Mouse (Mus musculus) liver, embryonic 12.5 days (tissue): ENCODE data around the gene Pias1. TPM values are rescaled to one million over a fixed set of nuclear protein-coding genes. Genes with fewer than 3 reads are reported as not detected.

Source experiments
- ATAC-seq: fragments of 200-750 bp; cut with Nextera tagmentation; 2 replicates; pipeline ENCODE4 v1.8.0; 2017; ENCODE audit warnings: moderate number of reproducible peaks, mild to moderate bottlenecking, moderate library complexity
- H3K27ac ChIP-seq: fragments of 300-500 bp; sonication (generic); 2 replicates; pipeline ENCODE4 v1.5.1; 2016; ENCODE audit warnings: mild to moderate bottlenecking
- H3K27me3 ChIP-seq: fragments of 300-500 bp; sonication (generic); replicated peaks from 2 replicates; pipeline ENCODE4 v1.6.1; 2016; ENCODE audit warnings: mild to moderate bottlenecking, moderate library complexity
- H3K36me3 ChIP-seq: fragments of 300-500 bp; sonication (generic); 2 replicates; pipeline ENCODE4 v1.6.1; 2016; ENCODE audit warnings: mild to moderate bottlenecking, moderate library complexity
- H3K4me1 ChIP-seq: fragments of 300-500 bp; sonication (generic); 2 replicates; pipeline ENCODE4 v1.6.1; 2016
- H3K4me2 ChIP-seq: fragments of 300-500 bp; sonication (generic); 2 replicates; pipeline ENCODE4 v1.6.1; 2016; ENCODE audit warnings: mild to moderate bottlenecking, moderate library complexity
- H3K4me3 ChIP-seq: fragments of 300-500 bp; sonication (generic); 2 replicates; pipeline ENCODE4 v1.5.1; 2016; ENCODE audit warnings: mild to moderate bottlenecking, moderate library complexity
- H3K9ac ChIP-seq: fragments of 300-500 bp; sonication (generic); 2 replicates; pipeline ENCODE4 v1.6.1; 2016; ENCODE audit warnings: mild to moderate bottlenecking, moderate library complexity
- H3K9me3 ChIP-seq: fragments of 300-500 bp; sonication (generic); replicated peaks from 2 replicates; pipeline ENCODE4 v1.6.1; 2016; ENCODE audit warnings: mild to moderate bottlenecking, moderate library complexity
- WGBS: fragments of 180-500 bp; shearing (Covaris S2); methylation state at CpG from one replicate; pipeline ENCODE4 v1.1.7; 2016; ENCODE audit not compliant: insufficient replicate concordance; 5-methylcytosine and 5-hydroxymethylcytosine counted together
- polyA plus RNA-seq: library from polyadenylated mRNA; unstranded; fragments of >200 nt; fragmentation: Nextera tagmentation; extraction: Ambion mirVana; gene quantifications from 2 replicates; pipeline ENCODE4 v1.2.1, GENCODE M21; 2016

Pias1 gene
- polyA plus RNA-seq, 1 experiment from 2014 or later = 31.9 TPM

DNA sequence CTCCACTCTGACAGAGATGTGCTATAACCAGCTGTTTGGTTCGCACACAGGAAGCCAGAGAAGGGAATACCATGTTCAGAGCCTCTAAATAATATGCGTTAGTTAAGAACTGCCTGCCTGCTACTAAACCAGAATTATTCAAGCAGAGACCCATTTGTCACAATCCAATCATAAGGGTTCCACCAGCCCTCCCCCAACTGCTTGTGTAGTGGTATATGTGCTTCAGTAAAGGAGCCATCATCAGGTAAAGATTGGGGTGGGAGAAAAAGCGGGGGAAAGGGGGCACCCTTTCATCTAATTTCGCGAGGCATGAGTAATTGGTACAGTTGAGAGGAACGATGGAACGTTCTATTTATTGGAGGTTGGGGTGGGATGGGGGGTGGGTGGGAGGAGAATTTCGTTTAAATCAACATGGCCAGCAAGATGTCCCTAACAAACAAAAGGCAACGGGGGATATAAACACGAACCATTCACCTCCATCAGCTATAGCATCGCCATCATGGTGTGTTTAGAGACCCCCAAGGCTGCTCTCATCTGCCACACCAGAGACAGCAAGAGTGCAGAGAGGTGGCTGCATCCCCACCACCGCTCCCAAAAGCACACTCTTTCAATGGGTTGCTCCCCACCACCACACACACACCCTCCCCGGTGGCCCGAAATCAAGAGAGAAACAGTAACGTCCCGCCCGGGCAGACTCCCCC is 8.1 kb downstream of the Pias1 start:
- Histone ChIP-seq H3K4me1 (peaks cover 50% of the 10 kb centered on the region), H3K9ac (peak overlapping the region; percentile 97), H3K27me3 (no peaks in the 10 kb centered on the region), H3K9me3 (no peaks in the 10 kb centered on the region), H3K4me2 (peak overlapping the region; percentile 95), H3K27ac (peak overlapping the region; percentile 93), H3K4me3 (peak overlapping the region; percentile 99), H3K36me3 (peaks cover 10% of the 10 kb centered on the region; the same call in 1 of the 2 replicates)
- WGBS = 5% methylated on average over 17 of the region's 17 CpGs
- ATAC-seq = no peak

- WGBS = 75% methylated on average over 4 of the region's 4 CpGs
- Histone ChIP-seq H3K4me3 (no peak overlapping the region), H3K4me2 (no peak overlapping the region), H3K4me1 (peaks cover 58% of the 10 kb centered on the region), H3K27me3 (no peaks in the 10 kb centered on the region), H3K27ac (no peak overlapping the region), H3K9me3 (no peaks in the 10 kb centered on the region), H3K36me3 (peaks cover 10% of the 10 kb centered on the region; the same call in 1 of the 2 replicates), H3K9ac (no peak overlapping the region)
- ATAC-seq = no peak
These were observed 10.6 kb downstream of the Pias1 start for GRCm38 (mm10) chr9:62977152-62977551.

- H3K4me3 ChIP-seq = no peak overlapping the region
- WGBS = 66% methylated on average over 2 of the region's 2 CpGs
- no peaks in the 10 kb centered on the region for H3K9me3 ChIP-seq
- no peak overlapping the region for H3K4me2 ChIP-seq
- H3K27ac ChIP-seq = no peak overlapping the region
- H3K27me3 ChIP-seq = no peaks in the 10 kb centered on the region
- H3K4me1 ChIP-seq = peaks cover 57% of the 10 kb centered on the region
- no peak for ATAC-seq
- H3K36me3 ChIP-seq = peaks cover 10% of the 10 kb centered on the region; the same call in 1 of the 2 replicates
- H3K9ac ChIP-seq = no peak overlapping the region
These were observed 11.9 kb downstream of the Pias1 start for GRCm38 (mm10) chr9:62975830-62976229.

- H3K27ac ChIP-seq = no peak overlapping the region
- peaks cover 10% of the 10 kb centered on the region; the same call in 1 of the 2 replicates for H3K36me3 ChIP-seq
- H3K4me1 ChIP-seq = peaks cover 51% of the 10 kb centered on the region
- no peaks in the 10 kb centered on the region for H3K9me3 ChIP-seq
- H3K4me3 ChIP-seq = no peak overlapping the region
- H3K9ac ChIP-seq = no peak overlapping the region
- H3K4me2 ChIP-seq = no peak overlapping the region
- H3K27me3 ChIP-seq = no peaks in the 10 kb centered on the region
- ATAC-seq = no peak
- 87% methylated on average over 2 of the region's 2 CpGs for WGBS
These were observed 13.3 kb downstream of the Pias1 start for GRCm38 (mm10) chr9:62974439-62974838.

DNA sequence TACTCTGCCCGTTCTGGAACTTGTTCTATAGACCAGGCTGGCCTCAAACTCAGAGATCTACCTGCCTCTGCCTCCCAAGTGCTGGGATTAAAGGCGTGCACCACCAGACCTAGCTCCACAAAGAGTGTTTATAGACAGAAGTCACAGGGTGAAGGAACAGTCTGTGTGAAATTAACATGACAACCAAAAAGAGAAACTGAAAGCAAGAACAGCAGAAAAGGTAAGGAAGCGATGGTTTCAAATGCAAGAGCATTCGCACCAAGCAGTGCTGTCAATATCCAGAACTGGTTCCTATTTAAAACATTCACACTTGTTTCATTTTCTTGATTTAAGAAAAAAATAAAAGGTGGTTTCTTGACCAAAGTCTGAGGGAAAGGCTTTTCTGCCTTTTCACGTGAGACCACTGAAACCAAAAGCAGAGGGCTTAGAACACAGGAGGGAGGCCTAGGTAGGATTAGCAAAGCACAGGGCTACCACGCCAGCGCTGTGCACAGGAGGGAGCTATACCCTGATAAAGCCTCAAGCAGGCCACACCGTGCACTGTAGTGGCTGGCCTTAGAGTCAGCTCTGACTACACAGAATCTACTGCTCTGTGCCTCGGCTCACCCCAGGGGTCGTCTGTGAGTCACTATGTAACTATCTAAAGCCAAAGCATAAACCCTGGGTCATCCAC is 15.5 kb downstream of the Pias1 start:
- no peak overlapping the region for H3K4me3 ChIP-seq
- peaks cover 10% of the 10 kb centered on the region; the same call in 1 of the 2 replicates for H3K36me3 ChIP-seq
- no peak overlapping the region for H3K4me2 ChIP-seq
- 48% methylated on average over 10 of the region's 10 CpGs for WGBS
- H3K27me3 ChIP-seq = no peaks in the 10 kb centered on the region
- peaks cover 37% of the 10 kb centered on the region for H3K4me1 ChIP-seq
- H3K27ac ChIP-seq = no peak overlapping the region
- peak; percentile 78 for ATAC-seq
- H3K9me3 ChIP-seq = no peaks in the 10 kb centered on the region
- H3K9ac ChIP-seq = no peak overlapping the region

DNA sequence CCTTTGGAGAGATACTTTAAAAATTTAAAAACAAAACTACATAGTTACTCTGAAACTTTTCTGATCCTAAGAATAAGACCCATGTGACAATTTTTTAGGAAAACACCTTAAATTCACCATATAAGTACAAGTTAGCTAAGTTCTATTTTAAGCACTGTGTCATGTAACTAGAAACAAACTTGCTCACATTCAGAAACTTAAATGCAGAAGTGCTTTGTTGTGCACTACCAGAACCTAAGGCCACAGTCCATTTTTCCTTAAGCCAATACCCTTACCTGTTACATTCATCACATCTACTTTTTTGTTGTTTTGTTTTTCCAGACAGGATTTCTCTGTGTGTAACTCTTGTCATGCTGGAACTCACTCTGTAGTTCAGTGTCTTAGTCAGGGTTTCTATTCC is 17.4 kb downstream of the Pias1 start:
- Histone ChIP-seq H3K9me3 (no peaks in the 10 kb centered on the region), H3K4me3 (no peak overlapping the region), H3K4me2 (no peak overlapping the region), H3K27me3 (no peaks in the 10 kb centered on the region), H3K4me1 (peaks cover 26% of the 10 kb centered on the region), H3K27ac (no peak overlapping the region), H3K36me3 (peaks cover 5% of the 10 kb centered on the region), H3K9ac (no peak overlapping the region)
- no peak for ATAC-seq

DNA sequence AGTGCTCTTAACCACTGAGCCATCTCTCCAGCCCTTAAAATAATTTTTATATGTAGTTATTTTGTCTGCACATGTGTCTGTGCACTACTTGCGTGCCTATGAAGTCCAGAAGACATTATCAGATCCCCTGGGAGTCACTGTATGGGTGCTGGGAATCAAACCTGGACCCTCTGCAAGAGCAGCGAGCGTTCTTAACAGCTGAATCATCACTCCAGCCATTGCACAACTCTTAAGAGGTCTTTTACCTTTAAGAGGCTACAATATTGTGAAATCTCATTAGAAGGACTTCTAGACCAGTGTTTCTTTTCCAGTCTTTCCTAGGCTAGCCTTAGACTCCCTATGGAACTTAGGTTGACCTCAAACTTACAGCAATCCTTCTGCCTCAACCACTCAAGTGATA is 21.7 kb downstream of the Pias1 start:
- no peak for ATAC-seq
- Histone ChIP-seq H3K36me3 (no peaks in the 10 kb centered on the region; the same call in 1 of the 2 replicates), H3K4me2 (no peak overlapping the region), H3K27me3 (no peaks in the 10 kb centered on the region), H3K27ac (no peak overlapping the region), H3K9me3 (no peaks in the 10 kb centered on the region), H3K4me3 (no peak overlapping the region), H3K9ac (no peak overlapping the region), H3K4me1 (peaks cover 17% of the 10 kb centered on the region)
- 79% methylated on average over 3 of the region's 3 CpGs for WGBS

GRCm38 (mm10) chr9:62952713-62953112 is 35.0 kb downstream of the Pias1 start:
- no peaks in the 10 kb centered on the region for H3K9me3 ChIP-seq
- peaks cover 32% of the 10 kb centered on the region for H3K36me3 ChIP-seq
- H3K4me2 ChIP-seq = no peak overlapping the region
- no peak overlapping the region for H3K9ac ChIP-seq
- H3K27ac ChIP-seq = no peak overlapping the region
- ATAC-seq = no peak
- H3K4me3 ChIP-seq = no peak overlapping the region
- no peaks in the 10 kb centered on the region for H3K27me3 ChIP-seq
- peaks cover 27% of the 10 kb centered on the region for H3K4me1 ChIP-seq

DNA sequence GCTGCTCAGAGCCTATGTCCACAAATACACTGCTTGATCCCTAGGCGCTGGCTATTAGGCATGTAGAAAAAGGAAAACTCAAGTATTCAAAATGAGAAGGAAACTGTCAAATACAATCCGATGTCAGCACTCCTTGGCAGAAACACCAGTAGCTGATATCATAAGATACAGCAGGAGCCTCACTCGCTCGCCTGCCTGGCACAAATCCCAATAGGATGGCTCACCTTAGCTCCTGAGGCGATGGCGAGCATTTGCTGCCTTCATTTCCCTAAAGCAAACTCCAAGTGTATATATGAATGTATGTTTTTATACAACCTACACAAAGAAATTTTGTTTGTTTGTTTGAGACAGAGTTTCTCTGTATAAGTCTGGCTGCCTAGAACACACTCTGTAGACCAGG is 42.4 kb downstream of the Pias1 start:
- 89% methylated on average over 6 of the region's 6 CpGs for WGBS
- Histone ChIP-seq H3K4me2 (no peak overlapping the region), H3K27ac (no peak overlapping the region), H3K9me3 (no peaks in the 10 kb centered on the region), H3K9ac (no peak overlapping the region), H3K27me3 (no peaks in the 10 kb centered on the region), H3K4me1 (peaks cover 6% of the 10 kb centered on the region; the same call in 1 of the 2 replicates), H3K4me3 (no peak overlapping the region), H3K36me3 (peaks cover 44% of the 10 kb centered on the region)
- no peak for ATAC-seq

DNA sequence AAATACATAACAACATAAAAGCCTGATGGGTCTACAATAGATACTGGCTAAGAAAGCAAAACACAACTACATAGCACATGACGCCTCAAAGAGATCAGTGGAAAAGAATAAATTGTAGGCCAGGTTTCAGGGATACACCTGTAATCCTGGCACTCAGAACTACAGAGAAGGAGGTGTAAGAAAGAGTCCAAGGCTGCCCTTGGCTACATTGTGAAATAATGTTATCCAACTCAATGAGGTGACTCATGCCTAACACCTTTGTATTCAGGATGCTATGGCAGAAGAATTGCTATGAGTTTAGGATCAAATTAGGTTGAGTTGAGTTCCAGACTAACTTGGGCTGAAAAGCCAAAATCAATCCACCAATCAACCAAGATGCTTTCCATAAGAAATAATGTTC is 43.7 kb downstream of the Pias1 start:
- Histone ChIP-seq H3K9ac (no peak overlapping the region), H3K4me3 (no peak overlapping the region), H3K9me3 (no peaks in the 10 kb centered on the region), H3K36me3 (peaks cover 35% of the 10 kb centered on the region), H3K4me1 (peaks cover 6% of the 10 kb centered on the region; the same call in 1 of the 2 replicates), H3K27ac (no peak overlapping the region), H3K4me2 (no peak overlapping the region), H3K27me3 (no peaks in the 10 kb centered on the region)
- ATAC-seq = no peak
- WGBS = 85% methylated on average over 1 of the region's 1 CpGs

GRCm38 (mm10) chr9:62940966-62941365 is 46.8 kb downstream of the Pias1 start:
- no peak overlapping the region for H3K9ac ChIP-seq
- no peak overlapping the region for H3K27ac ChIP-seq
- H3K4me2 ChIP-seq = no peak overlapping the region
- no peak overlapping the region for H3K4me3 ChIP-seq
- ATAC-seq = no peak
- H3K9me3 ChIP-seq = no peaks in the 10 kb centered on the region
- WGBS = 79% methylated on average over 3 of the region's 3 CpGs
- H3K4me1 ChIP-seq = peaks cover 12% of the 10 kb centered on the region
- H3K36me3 ChIP-seq = peaks cover 11% of the 10 kb centered on the region
- H3K27me3 ChIP-seq = no peaks in the 10 kb centered on the region

DNA sequence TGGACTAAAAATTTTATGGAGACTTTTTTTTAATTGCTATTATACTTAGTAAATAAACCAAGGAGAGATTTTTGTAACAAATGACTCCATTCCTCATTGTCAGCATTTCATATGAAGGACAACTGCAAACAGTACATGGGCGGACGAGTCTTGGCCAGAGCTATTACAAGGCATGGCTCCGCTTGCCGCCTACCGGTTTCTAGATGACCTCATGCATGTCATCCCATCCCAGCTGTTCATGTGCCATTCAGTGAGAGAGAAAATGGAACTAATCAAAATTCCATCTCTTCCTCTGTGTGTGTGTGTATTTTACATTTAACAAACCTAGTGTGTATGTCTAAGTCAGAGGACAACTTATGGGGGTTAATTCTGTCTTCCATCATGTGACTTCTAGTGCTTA is 51.9 kb downstream of the Pias1 start:
- ATAC-seq = no peak
- no peak overlapping the region for H3K27ac ChIP-seq
- H3K9ac ChIP-seq = no peak overlapping the region
- no peaks in the 10 kb centered on the region for H3K27me3 ChIP-seq
- H3K4me2 ChIP-seq = no peak overlapping the region
- H3K4me1 ChIP-seq = peaks cover 36% of the 10 kb centered on the region
- WGBS = 86% methylated on average over 5 of the region's 5 CpGs
- peaks cover 3% of the 10 kb centered on the region for H3K36me3 ChIP-seq
- no peak overlapping the region for H3K4me3 ChIP-seq
- no peaks in the 10 kb centered on the region for H3K9me3 ChIP-seq
